17 mouse cellular contexts compared by ENCODE assay signal in genomic region chr17:7388341-7388957, GRCm38 (mm10). TPM values are rescaled to one million over a fixed set of nuclear protein-coding genes. Genes with fewer than 3 reads are reported as not detected.
DNase-seq lines count a peak whose midpoint lies in the region; ATAC-seq lines count a peak whose summit lies in the region.
"Not testable (repeated sequence)": the region's sequence is repeated elsewhere in the genome, so short reads cannot be mapped to it uniquely, and the experiment has no call there.
"Had no signal": no experiment of that assay in that cellular context is flagged by ENCODE, and none has a peak within 500 bp of the region (broad histone marks: within the 10 kb centered on the region; RNA-seq: fewer than 3 reads in every experiment).

No protein-coding gene starts in this region.

- 0 out of 2 replicates have a peak, but pooled peaks have one; percentile 36 for ATAC-seq in embryonic facial prominence, embryonic 12.5 days (ENCODE audit: insufficient number of reproducible peaks, insufficient read depth, low FRiP score, low TSS enrichment)
- ATAC-seq in heart, embryonic 11.5 days (replicated peaks; ENCODE audit: insufficient number of reproducible peaks, low FRiP score, low TSS enrichment): peak; percentile 50
- ATAC-seq in hindbrain, embryonic 11.5 days (ENCODE audit: low FRiP score): peak; percentile 30
- ATAC-seq in hindbrain, embryonic 15.5 days (ENCODE audit: low FRiP score, low read depth): peak; percentile 33; the same call in 1 of the 2 replicates
- peak; percentile 59; the same call in 1 of the 2 replicates for ATAC-seq in limb, embryonic 11.5 days (ENCODE audit: insufficient number of reproducible peaks, low FRiP score, low TSS enrichment, low read depth)
- peak; percentile 40; the same call in 1 of the 2 replicates for ATAC-seq in midbrain, embryonic 11.5 days (ENCODE audit: low FRiP score)
- peak; percentile 16; the same call in 1 of the 2 replicates for ATAC-seq in stomach, embryonic 15.5 days (ENCODE audit: insufficient read depth, low FRiP score, low read depth)

- H3K36me3 ChIP-seq in embryonic facial prominence, embryonic 12.5 days; heart, embryonic 11.5 days (ENCODE audit: control insufficient read depth, insufficient read depth, low read length); hindbrain, embryonic 11.5 days (ENCODE audit: control insufficient read depth, insufficient read depth, low read length); hindbrain, embryonic 15.5 days; limb, embryonic 11.5 days (ENCODE audit: control insufficient read depth, insufficient read depth, low read length); midbrain, embryonic 11.5 days (ENCODE audit: control insufficient read depth, insufficient read depth, low read length); stomach, embryonic 15.5 days: not testable (repeated sequence)

- not testable (repeated sequence) for H3K9ac ChIP-seq in embryonic facial prominence, embryonic 12.5 days; heart, embryonic 11.5 days (ENCODE audit: low read depth, low read length); hindbrain, embryonic 11.5 days (ENCODE audit: low read depth, low read length); hindbrain, embryonic 15.5 days; limb, embryonic 11.5 days (ENCODE audit: low read length); midbrain, embryonic 11.5 days (ENCODE audit: low read length); stomach, embryonic 15.5 days

- H3K27me3 ChIP-seq in embryonic facial prominence, embryonic 12.5 days; heart, embryonic 11.5 days (ENCODE audit: control insufficient read depth, insufficient read depth, low read length); hindbrain, embryonic 11.5 days (ENCODE audit: control insufficient read depth, insufficient read depth, low read length); hindbrain, embryonic 15.5 days; limb, embryonic 11.5 days (ENCODE audit: control insufficient read depth, insufficient read depth, low read length); midbrain, embryonic 11.5 days (ENCODE audit: control insufficient read depth, insufficient read depth, low read length); stomach, embryonic 15.5 days (replicated peaks): not testable (repeated sequence)

- H3K9me3 ChIP-seq in embryonic facial prominence, embryonic 12.5 days; heart, embryonic 11.5 days (replicated peaks; ENCODE audit: control insufficient read depth, low read length); hindbrain, embryonic 11.5 days (ENCODE audit: control insufficient read depth, low read length); hindbrain, embryonic 15.5 days; limb, embryonic 11.5 days (ENCODE audit: control insufficient read depth, low read length); midbrain, embryonic 11.5 days (ENCODE audit: control insufficient read depth, low read length); stomach, embryonic 15.5 days: not testable (repeated sequence)

- H3K4me3 ChIP-seq in embryonic facial prominence, embryonic 12.5 days; heart, embryonic 11.5 days (ENCODE audit: low read depth, low read length); hindbrain, embryonic 11.5 days (ENCODE audit: low read depth, low read length); hindbrain, embryonic 15.5 days; limb, embryonic 11.5 days (ENCODE audit: low read depth, low read length); midbrain, embryonic 11.5 days (ENCODE audit: low read depth, low read length); stomach, embryonic 15.5 days (replicated peaks): not testable (repeated sequence)

- not testable (repeated sequence) for H3K27ac ChIP-seq in embryonic facial prominence, embryonic 12.5 days; heart, embryonic 11.5 days (ENCODE audit: low read depth, low read length); hindbrain, embryonic 11.5 days (ENCODE audit: low read depth, low read length); hindbrain, embryonic 15.5 days (replicated peaks); limb, embryonic 11.5 days (replicated peaks; ENCODE audit: low read depth, low read length); midbrain, embryonic 11.5 days (ENCODE audit: low read depth, low read length); stomach, embryonic 15.5 days

- H3K4me1 ChIP-seq in embryonic facial prominence, embryonic 12.5 days; heart, embryonic 11.5 days (ENCODE audit: control insufficient read depth, insufficient read depth, low read length); hindbrain, embryonic 11.5 days (replicated peaks; ENCODE audit: control insufficient read depth, insufficient read depth, low read length); hindbrain, embryonic 15.5 days (replicated peaks); limb, embryonic 11.5 days (ENCODE audit: control insufficient read depth, insufficient read depth, low read length); midbrain, embryonic 11.5 days (ENCODE audit: control insufficient read depth, insufficient read depth, low read length); stomach, embryonic 15.5 days: not testable (repeated sequence)

- WGBS in embryonic facial prominence, embryonic 12.5 days: no CpG with 5 or more reads among the region's 2 CpGs
- no CpG with 5 or more reads among the region's 2 CpGs for WGBS in heart, embryonic 11.5 days (ENCODE audit: insufficient replicate concordance)
- no CpG with 5 or more reads among the region's 2 CpGs for WGBS in hindbrain, embryonic 11.5 days
- no CpG with 5 or more reads among the region's 2 CpGs for WGBS in hindbrain, embryonic 15.5 days
- WGBS in limb, embryonic 11.5 days: no CpG with 5 or more reads among the region's 2 CpGs
- WGBS in midbrain, embryonic 11.5 days: no CpG with 5 or more reads among the region's 2 CpGs
- no CpG with 5 or more reads among the region's 2 CpGs for WGBS in stomach, embryonic 15.5 days

- not testable (repeated sequence) for DNase-seq in hindbrain, embryonic 11.5 days (ENCODE audit: low spot score); limb, embryonic 11.5 days (ENCODE audit: low spot score); midbrain, embryonic 11.5 days (ENCODE audit: low spot score, missing footprints)

- H3K4me2 ChIP-seq in embryonic facial prominence, embryonic 12.5 days (replicated peaks); heart, embryonic 11.5 days; hindbrain, embryonic 11.5 days (replicated peaks; ENCODE audit: low read depth, low read length); hindbrain, embryonic 15.5 days; limb, embryonic 11.5 days (ENCODE audit: low read depth, severe bottlenecking); midbrain, embryonic 11.5 days; stomach, embryonic 15.5 days: not testable (repeated sequence)

RNA-seq across cellular contexts. Expression of gene Unc93a2, which starts 3.2 kb away (rescaled TPM):
- polyA plus RNA-seq in embryonic facial prominence, embryonic 12.5 days (2016; fragmentation: Nextera tagmentation; extraction: Ambion mirVana): not detected in 2 replicates
- polyA plus RNA-seq in heart, embryonic 11.5 days (2014; fragmentation: Nextera tagmentation; extraction: Ambion mirVana): not detected in 2 replicates
- polyA plus RNA-seq in hindbrain, embryonic 11.5 days (2014; fragmentation: Nextera tagmentation; extraction: Ambion mirVana): not detected in 2 replicates
- 0.09 TPM in 1 of 2 replicates, not detected in the other for polyA plus RNA-seq in hindbrain, embryonic 15.5 days (2015; fragmentation: Nextera tagmentation; extraction: Ambion mirVana)
- polyA plus RNA-seq in limb, embryonic 11.5 days (2014; fragmentation: Nextera tagmentation; extraction: Ambion mirVana): not detected in 2 replicates
- polyA plus RNA-seq in midbrain, embryonic 11.5 days (2014; fragmentation: Nextera tagmentation; extraction: Ambion mirVana): not detected in 2 replicates
- not detected in 2 replicates for polyA plus RNA-seq in stomach, embryonic 15.5 days (2015; fragmentation: Nextera tagmentation; extraction: Ambion mirVana)
- polyA plus RNA-seq: CD4-positive, CD25-positive, alpha-beta regulatory T cell, adult 4 months; cerebellum, adult 2 months; embryonic facial prominence, embryonic 10.5 days; forebrain, embryonic 12.5 days; forebrain, embryonic 16.5 days; G1E; heart, embryonic 13.5 days had no signal

RNA-seq across cellular contexts. Expression of gene Gm49630, which starts 16.7 kb away (rescaled TPM):
- not detected in 2 replicates for polyA plus RNA-seq in embryonic facial prominence, embryonic 12.5 days (2016; fragmentation: Nextera tagmentation; extraction: Ambion mirVana)
- polyA plus RNA-seq in heart, embryonic 11.5 days (2014; fragmentation: Nextera tagmentation; extraction: Ambion mirVana): not detected in 2 replicates
- polyA plus RNA-seq in hindbrain, embryonic 11.5 days (2014; fragmentation: Nextera tagmentation; extraction: Ambion mirVana): not detected in 2 replicates
- polyA plus RNA-seq in hindbrain, embryonic 15.5 days (2015; fragmentation: Nextera tagmentation; extraction: Ambion mirVana): not detected in 2 replicates
- not detected in 2 replicates for polyA plus RNA-seq in limb, embryonic 11.5 days (2014; fragmentation: Nextera tagmentation; extraction: Ambion mirVana)
- not detected in 2 replicates for polyA plus RNA-seq in midbrain, embryonic 11.5 days (2014; fragmentation: Nextera tagmentation; extraction: Ambion mirVana)
- not detected in 2 replicates for polyA plus RNA-seq in stomach, embryonic 15.5 days (2015; fragmentation: Nextera tagmentation; extraction: Ambion mirVana)
- polyA plus RNA-seq: CD4-positive, CD25-positive, alpha-beta regulatory T cell, adult 4 months; cerebellum, adult 2 months; embryonic facial prominence, embryonic 10.5 days; forebrain, embryonic 12.5 days; forebrain, embryonic 16.5 days; G1E; heart, adult 2 months; heart, embryonic 13.5 days; inflammation-experienced regulatory T-cells, adult 6 months; intestine, postnatal 0 days had no signal

RNA-seq across cellular contexts. Expression of gene Ttll2, which starts 36.0 kb away (rescaled TPM):
- not detected in 2 replicates for polyA plus RNA-seq in embryonic facial prominence, embryonic 12.5 days (2016; fragmentation: Nextera tagmentation; extraction: Ambion mirVana)
- polyA plus RNA-seq in heart, embryonic 11.5 days (2014; fragmentation: Nextera tagmentation; extraction: Ambion mirVana): not detected in 2 replicates
- polyA plus RNA-seq in hindbrain, embryonic 11.5 days (2014; fragmentation: Nextera tagmentation; extraction: Ambion mirVana): not detected in 2 replicates
- polyA plus RNA-seq in hindbrain, embryonic 15.5 days (2015; fragmentation: Nextera tagmentation; extraction: Ambion mirVana): not detected in 2 replicates
- not detected in 2 replicates for polyA plus RNA-seq in limb, embryonic 11.5 days (2014; fragmentation: Nextera tagmentation; extraction: Ambion mirVana)
- polyA plus RNA-seq in midbrain, embryonic 11.5 days (2014; fragmentation: Nextera tagmentation; extraction: Ambion mirVana): not detected in 2 replicates
- polyA plus RNA-seq in stomach, embryonic 15.5 days (2015; fragmentation: Nextera tagmentation; extraction: Ambion mirVana): not detected in 2 replicates
- polyA plus RNA-seq: CD4-positive, CD25-positive, alpha-beta regulatory T cell, adult 4 months; cerebellum, adult 2 months; embryonic facial prominence, embryonic 10.5 days; forebrain, embryonic 12.5 days; forebrain, embryonic 16.5 days; G1E; heart, embryonic 13.5 days; inflammation-experienced regulatory T-cells, adult 6 months; intestine, postnatal 0 days had no signal
